Mouse (Mus musculus) erythroblast, adult 5-6 weeks (primary cell): ENCODE results near the gene Sorbs1. TPM values are rescaled to one million over a fixed set of nuclear protein-coding genes. Genes with fewer than 3 reads are reported as not detected.

Source experiments
- ATAC-seq: replicated peaks from 2 replicates; pipeline ENCODE4 v1.8.0; 2016; ENCODE audit warnings: moderate number of reproducible peaks, mild to moderate bottlenecking, moderate TSS enrichment, inconsistent platforms; ENCODE audit not compliant: poor library complexity, low FRiP score, severe bottlenecking
- total RNA-seq, 2 experiments: library from RNA; stranded (forward) in 1 of 2; stranded (reverse) in 1 of 2; fragments of 150-400 nt in 1 of 2; fragments of 200-764, 138-1000 nt in 1 of 2; gene quantifications; 2 replicates each; pipeline versions ENCODE4 v1.2.3 to v1.2.4; 2015 to 2017; ENCODE audit warnings: low replicate concordance in 2 of 2

The Sorbs1 gene
- total RNA-seq, 2 experiments from 2014 or later, result 41.5 to 46.2 TPM

- no peak for ATAC-seq
Measured at GRCm38 (mm10) chr19:40356536-40357522, 156.8 kb downstream of the Sorbs1 start.

- ATAC-seq, result no peak
Measured at GRCm38 (mm10) chr19:40355075-40355474, 158.5 kb downstream of the Sorbs1 start.

- no peak for ATAC-seq
Measured at GRCm38 (mm10) chr19:40352006-40352405, 161.6 kb downstream of the Sorbs1 start.

- ATAC-seq, result no peak
Measured at GRCm38 (mm10) chr19:40350835-40351234, 162.7 kb downstream of the Sorbs1 start.

GRCm38 (mm10) chr19:40349713-40350671, 163.6 kb downstream of the Sorbs1 start:
- ATAC-seq, result no peak

- no peak for ATAC-seq
Measured at GRCm38 (mm10) chr19:40349281-40349680, 164.3 kb downstream of the Sorbs1 start.

GRCm38 (mm10) chr19:40348652-40349051, 164.9 kb downstream of the Sorbs1 start:
- no peak for ATAC-seq

GRCm38 (mm10) chr19:40348175-40348574, 165.4 kb downstream of the Sorbs1 start:
- ATAC-seq, result no peak

- ATAC-seq, result no peak
Measured at GRCm38 (mm10) chr19:40346908-40347307, 166.7 kb downstream of the Sorbs1 start.

GRCm38 (mm10) chr19:40346232-40346844, 167.2 kb downstream of the Sorbs1 start:
- no peak for ATAC-seq

- ATAC-seq, result peak; percentile 67
Measured at GRCm38 (mm10) chr19:40345684-40346083, 167.9 kb downstream of the Sorbs1 start.

GRCm38 (mm10) chr19:40343018-40343417, 170.6 kb downstream of the Sorbs1 start:
- peak; percentile 88 for ATAC-seq

GRCm38 (mm10) chr19:40341141-40341540, 172.4 kb downstream of the Sorbs1 start:
- no peak for ATAC-seq

GRCm38 (mm10) chr19:40336694-40337093, 176.9 kb downstream of the Sorbs1 start:
- ATAC-seq, result no peak

GRCm38 (mm10) chr19:40333905-40334304, 179.7 kb downstream of the Sorbs1 start:
- ATAC-seq, result no peak

GRCm38 (mm10) chr19:40333081-40333480, 180.5 kb downstream of the Sorbs1 start:
- no peak for ATAC-seq

- ATAC-seq, result no peak
Measured at GRCm38 (mm10) chr19:40332303-40332702, 181.3 kb downstream of the Sorbs1 start.

GRCm38 (mm10) chr19:40331846-40332245, 181.7 kb downstream of the Sorbs1 start:
- no peak for ATAC-seq

- ATAC-seq, result no peak
Measured at GRCm38 (mm10) chr19:40326126-40326525, 187.5 kb downstream of the Sorbs1 start.

- no peak for ATAC-seq
Measured at GRCm38 (mm10) chr19:40325381-40325780, 188.2 kb downstream of the Sorbs1 start.
